Mouse (Mus musculus) bone marrow macrophage, adult 2 months (primary cell): ENCODE results near the gene Rassf5.

ENCODE experiments used
- CTCF ChIP-seq: IDR thresholded peaks from 2 replicates; pipeline ENCODE4 v1.5.1; 2012; ENCODE audit warnings: low read depth, mild to moderate bottlenecking, low read length, moderate library complexity
- POLR2A ChIP-seq: IDR thresholded peaks from 2 replicates; pipeline ENCODE4 v1.6.1; 2012; ENCODE audit warnings: mild to moderate bottlenecking, low read depth, low read length, borderline replicate concordance

DNA sequence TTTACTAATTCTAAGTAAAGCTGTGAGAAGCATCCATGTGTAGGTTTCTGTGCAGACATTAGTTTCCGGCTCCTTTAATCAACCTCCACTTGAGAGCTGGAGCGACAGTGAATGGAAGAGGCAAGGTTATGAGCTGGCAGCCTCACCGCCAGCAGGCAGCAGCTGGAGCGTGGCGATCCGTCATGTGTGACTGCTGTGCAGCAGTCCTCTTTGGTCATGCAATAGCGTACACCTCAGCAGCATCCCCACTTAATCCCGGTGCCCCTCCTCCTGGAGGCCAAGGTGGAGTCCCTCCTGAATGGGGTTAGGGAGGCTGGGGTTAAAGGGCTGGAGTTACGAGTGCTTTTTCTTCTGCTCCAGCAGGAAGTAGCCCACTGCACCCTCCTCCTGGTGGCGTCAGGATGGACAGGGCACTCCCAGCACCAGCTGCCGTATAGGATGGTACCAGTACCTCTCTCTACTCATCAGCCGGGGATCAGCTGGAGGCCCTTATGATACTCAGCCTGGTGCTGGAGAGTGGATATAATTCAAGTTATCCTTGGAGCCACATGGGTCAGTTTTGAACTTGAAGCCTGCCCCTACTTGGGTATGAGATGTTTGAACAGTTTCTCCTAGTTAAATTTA, 20.1 kb downstream of the Rassf5 start:
- no peak for TF ChIP-seq CTCF
- no peak for TF ChIP-seq POLR2A
